Mouse (Mus musculus) R1 (cell line): Measurements from ENCODE around the gene Hoxc11.

ENCODE experiments used
- DNase-seq: peaks from one replicate; pipeline ENCODE4 v3.0.0-alpha.2; 2018; ENCODE audit warnings: low read depth, low spot score

Gene Hoxc11

GRCm38 (mm10) chr15:102963671-102964640 is 9.7 kb downstream of the Hoxc11 start:
- DNase-seq, result no peak

DNA sequence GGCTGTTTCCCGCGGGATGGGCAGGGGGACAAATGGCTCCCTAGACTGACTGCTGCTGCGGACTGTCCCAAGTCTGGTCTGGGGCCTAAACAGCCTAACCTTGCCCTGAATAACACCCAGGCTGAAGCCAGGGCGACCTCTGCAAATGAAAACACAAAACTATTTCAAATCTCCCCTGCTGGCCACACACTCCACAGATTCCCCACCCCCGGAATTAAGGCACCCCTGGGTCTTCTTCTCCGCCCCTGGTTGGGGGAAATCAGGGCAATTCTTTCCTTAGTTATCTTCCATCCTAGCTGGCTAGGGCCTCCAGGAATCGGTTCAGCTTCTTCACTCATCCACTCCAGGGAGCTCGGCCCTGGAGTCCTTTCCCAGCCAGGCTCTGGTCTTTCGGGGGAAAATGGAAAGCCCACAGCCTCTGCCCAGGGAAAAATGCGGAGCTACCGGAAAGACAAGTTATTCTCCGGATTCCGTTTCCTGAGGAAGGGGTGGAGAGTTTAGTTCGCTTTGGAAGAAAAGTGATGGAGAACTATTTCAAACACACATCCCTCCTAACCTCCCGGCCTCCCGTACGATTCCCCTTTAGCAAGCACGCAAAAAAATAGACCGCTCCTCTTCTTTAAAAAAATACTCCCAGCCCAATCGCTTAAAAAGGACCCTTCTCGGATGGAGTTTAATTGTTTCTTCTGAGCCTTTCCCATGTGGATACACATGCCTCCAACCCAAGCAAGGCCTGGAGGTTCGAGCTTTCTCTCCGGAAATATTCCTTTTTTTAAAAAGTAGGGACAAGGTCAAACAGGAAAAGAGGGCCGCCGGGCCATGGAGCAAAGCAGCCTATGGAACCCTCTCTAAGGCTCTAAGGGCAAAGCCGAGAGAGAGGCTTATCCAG is 11.0 kb downstream of the Hoxc11 start:
- no peak for DNase-seq

DNA sequence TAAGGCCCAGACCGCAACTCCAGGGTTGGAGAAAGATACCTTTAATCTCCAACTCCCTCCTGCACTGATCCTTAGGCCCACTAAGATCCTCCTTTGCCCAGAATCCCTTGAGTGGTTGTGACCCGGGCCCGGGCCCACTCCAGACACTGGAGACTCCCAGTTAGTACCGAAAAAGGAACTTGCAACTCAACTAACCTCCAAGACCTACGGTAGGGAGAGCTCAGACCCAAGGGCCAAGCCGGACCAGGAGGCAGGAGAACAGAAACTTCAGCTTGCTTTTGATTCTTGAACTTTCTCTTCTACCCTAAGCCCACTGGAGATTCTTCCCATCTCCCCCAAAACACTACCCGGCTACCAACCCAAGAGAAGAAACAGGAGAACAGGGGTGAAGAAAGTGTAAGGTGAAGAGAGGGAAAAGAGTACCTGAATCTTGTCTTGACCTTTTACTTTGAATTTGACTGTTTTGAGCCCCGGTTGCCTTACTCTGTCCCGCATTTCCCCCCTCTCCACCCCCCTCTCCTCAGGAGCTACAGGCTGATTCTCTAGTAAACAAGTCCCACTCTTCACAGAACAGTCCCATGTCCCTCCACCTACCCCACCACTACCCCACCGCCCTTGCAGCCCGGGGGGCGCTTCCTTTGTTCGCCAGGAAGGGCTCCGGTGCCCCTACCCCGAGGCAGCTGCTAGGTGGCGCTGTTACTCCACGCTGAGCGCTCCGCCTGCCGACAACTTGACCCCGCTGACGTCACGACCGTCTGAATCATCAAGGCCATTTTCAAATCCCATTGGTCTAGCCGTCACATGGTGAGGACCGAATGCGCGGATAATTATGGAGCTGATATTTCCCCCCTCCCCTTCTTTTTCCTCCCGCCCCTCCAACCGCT is 11.9 kb downstream of the Hoxc11 start:
- peak; percentile 93 for DNase-seq

DNA sequence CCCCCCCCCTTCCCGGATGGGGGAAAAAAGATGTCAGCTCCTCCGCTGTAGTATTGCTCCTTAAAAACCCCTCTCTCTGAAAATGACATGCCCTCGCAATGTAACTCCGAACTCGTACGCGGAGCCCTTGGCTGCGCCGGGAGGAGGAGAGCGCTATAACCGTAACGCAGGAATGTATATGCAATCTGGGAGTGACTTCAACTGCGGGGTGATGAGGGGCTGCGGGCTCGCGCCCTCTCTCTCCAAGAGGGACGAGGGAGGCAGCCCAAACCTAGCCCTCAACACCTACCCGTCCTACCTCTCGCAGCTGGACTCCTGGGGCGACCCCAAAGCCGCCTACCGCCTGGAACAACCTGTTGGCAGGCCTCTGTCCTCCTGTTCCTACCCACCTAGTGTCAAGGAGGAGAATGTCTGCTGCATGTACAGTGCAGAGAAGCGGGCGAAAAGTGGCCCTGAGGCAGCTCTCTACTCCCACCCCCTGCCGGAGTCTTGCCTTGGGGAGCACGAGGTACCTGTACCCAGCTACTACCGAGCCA is 12.6 kb downstream of the Hoxc11 start, which contains the start of gene Hoxc10:
Gene Hoxc10 (plus strand): TSS at position 21 of the 536 bp plus-strand sequence.
- peak; percentile 50 for DNase-seq

- no peak for DNase-seq
Observed at GRCm38 (mm10) chr15:102967312-102967510, 13.0 kb downstream of the Hoxc11 start, which contains the start of gene Hoxc5. Hoxc5 (plus strand) TSS chr15:102967443.

DNA sequence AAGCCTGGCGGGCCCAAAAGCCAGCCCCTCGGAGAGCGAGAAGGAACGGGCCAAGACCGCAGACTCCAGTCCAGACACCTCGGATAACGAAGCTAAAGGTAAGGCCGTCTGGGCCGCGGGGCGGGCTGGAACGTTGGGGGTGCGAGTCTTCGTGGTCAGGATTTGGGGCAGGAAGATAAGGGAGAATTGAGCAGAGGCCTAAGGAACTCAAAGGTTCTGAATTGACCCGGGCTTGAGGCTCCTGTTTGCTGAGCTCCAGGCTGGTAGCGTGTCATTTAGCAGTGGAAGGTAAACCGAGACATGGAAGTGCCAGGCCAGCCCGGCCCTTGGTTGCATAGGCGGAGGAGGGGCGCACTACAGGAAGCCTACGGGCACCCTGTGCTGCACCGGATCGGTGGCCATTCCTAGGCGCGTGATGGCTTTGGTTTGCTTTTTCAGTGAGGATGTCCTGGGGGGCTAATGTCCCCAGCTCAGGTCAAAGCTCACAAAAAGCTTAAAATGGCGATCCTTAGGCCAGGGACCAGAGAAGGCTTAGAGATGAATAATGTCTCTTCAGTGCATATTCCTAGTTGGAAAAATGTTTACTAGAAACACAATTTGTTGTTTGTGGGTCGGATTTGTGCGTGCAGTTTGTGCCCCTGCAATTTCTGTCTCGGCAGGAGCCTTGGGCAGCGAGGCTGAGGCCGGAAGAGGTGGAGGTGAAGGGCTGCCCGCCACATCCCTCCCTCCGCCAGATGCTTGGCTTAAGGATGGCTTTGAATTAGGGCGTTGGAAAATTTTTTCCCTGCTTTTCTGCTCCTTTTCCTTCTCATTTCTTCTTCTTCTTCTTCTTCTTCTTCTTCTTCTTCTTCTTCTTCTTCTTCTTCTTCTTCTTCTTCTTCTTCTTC is 13.5 kb downstream of the Hoxc11 start:
- DNase-seq, result no peak

- no peak for DNase-seq
Observed at GRCm38 (mm10) chr15:102969296-102969695, 15.1 kb downstream of the Hoxc11 start.

GRCm38 (mm10) chr15:102970740-102971139 is 16.5 kb downstream of the Hoxc11 start:
- no peak for DNase-seq

DNA sequence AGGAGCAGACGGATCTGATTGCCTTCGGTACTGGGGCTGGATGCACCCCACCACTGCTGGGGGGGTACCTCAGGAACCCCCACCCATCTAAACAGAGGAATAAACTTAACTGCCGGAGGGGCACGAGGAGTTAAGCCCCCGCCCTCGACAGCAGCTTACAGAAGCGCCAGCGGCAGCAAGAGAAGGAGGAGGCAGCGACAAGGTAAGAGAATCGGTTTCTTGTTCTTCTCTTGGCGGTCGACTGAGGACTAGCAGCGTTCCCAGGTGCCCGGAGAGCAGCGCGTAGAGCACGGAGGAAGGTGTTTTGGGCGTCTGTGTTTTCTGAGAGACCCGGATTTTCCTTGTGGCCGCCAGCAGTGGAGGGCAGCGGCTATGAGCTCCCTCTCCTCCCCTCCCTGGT is 18.0 kb downstream of the Hoxc11 start:
- DNase-seq, result no peak

DNA sequence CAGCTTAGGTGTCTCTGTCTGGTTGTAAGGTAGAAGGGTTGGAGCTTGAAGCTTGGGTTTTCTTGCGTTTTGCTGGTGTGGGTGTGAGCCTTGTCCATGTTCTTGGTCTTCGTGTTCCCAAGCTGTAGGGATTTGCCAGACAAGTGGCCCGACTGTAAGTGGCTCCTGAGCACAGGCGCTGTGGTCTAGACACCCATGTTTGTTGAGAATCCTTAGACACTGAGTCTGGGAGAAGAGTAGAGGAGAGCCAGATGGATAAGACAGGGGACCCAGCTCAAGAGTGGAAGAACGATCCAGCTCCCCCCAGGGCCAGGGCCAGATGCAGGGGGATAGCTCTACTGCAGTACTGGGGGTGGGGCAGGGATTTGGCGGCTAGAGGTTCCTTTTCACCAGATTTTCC is 18.5 kb downstream of the Hoxc11 start:
- no peak for DNase-seq

- DNase-seq, result no peak
Observed at GRCm38 (mm10) chr15:102975034-102975433, 20.8 kb downstream of the Hoxc11 start.

- DNase-seq, result peak; percentile 60
Observed at GRCm38 (mm10) chr15:102975688-102976111, 21.5 kb downstream of the Hoxc11 start.

GRCm38 (mm10) chr15:102976171-102976570 is 21.9 kb downstream of the Hoxc11 start, which contains the start of gene Hoxc9:
Hoxc9 (plus strand) TSS chr15:102976439.
- no peak for DNase-seq

DNA sequence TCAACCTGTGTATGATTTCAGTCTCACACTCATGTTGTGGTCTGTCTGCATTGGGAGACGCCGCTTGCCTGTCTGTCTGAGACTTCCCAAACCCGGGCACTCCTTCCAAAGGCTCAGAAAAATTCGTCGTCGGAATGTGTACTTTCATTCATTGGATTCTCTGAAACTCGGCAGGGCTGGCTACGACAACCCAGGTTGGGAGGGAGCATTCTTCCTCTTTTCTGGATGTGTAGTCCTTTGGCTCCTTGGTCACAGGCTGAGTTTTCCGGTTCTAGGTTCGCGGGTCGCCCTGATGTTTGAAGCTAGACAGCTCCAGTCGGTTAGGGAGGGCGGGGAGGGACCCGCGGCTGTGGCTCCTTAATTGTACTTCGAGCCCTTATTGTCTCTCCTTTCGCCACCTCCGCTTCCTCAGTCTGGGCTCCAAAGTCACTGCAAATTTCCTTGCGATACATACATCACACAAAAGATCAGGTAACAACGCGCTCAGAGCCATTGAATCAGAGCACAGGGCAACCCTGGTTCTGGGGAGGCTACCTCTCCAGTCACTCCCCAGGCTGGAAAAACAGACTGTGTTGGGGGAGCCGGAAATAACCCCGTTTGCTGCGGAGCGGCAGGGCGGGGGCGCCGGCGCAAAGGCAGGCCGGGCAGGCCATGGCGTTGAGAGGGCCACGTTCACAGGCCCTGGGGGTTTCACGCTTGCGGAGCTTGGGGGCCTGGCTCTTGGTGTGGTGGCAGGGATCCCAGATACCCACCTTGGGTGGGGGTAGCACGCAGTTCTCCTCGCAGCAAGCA is 22.6 kb downstream of the Hoxc11 start:
- peak; percentile 66 for DNase-seq

DNA sequence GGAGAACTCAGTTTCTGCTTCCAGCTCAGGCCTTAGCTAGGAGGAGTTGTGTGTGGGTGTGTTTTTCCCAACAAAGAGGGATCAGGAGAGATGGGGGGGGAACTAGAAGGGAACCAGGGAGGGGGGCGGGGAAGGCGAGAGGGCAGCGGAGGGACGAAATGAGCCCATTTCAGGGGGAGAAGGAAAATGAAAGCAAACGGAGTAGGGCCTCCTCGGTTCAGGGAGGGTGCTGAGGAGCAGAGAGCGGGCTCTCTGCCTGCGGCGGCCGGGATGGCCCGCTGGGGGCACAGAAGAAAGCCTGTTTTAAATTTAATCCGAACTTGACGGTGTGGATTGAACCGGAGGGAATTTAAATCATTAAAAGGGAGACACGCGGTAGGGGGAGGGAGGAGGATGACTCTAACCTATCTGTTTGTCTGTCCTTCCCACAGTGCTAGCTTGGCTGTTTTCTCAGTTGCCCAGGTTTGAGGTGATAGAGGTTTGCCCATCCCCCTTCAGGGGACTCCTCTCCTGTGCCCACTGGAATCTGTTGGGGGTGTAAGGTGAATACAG is 23.3 kb downstream of the Hoxc11 start:
- DNase-seq, result no peak

DNA sequence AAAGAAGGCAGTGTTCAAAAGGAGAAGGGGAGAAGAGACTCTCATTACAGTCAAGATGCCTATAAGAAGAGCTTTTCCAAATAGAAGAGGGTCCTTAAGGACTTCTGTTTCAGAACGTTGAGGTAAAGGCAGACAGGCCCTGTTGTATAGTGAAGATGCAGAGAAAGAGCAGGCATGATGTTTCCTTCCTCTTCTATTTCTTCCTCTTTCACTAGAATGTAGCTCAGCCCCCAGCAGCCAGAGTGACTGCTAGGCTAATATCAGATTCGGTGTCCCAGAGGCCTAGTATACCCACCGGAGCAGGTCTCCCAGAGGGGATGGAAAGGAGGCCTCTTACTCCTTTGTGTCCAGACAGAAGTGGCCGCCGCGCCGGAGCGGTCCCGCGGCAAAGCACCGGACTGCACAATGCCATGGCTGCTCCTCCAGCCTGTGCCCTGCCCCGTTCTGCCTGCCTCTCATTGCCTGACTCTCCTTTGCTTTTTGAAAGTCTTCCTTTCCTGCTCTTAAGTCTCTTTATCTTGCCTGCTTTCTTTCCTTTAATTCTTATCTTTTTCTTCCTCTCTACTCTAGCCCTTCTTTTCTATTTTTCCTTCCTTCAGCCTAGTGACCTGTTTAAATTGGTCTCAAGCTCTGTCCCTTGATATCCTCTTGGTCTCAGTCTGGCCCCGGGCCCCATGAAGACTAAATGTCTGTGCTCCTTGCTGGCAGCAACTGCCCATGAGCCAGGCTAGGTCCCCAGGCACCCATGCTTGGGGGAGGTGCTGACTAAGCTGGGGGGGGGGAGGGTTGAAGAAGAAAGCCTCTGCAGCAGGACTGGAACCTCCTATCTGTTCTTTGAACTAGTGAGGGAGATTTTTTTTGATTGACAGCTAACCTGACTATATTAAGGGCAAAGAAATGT is 24.6 kb downstream of the Hoxc11 start:
- DNase-seq, result no peak

- no peak for DNase-seq
Observed at GRCm38 (mm10) chr15:102979936-102980335, 25.7 kb downstream of the Hoxc11 start.

GRCm38 (mm10) chr15:102980352-102980751 is 26.1 kb downstream of the Hoxc11 start:
- no peak for DNase-seq
